Mouse (Mus musculus) intestine, embryonic 14.5 days (tissue): ENCODE measurements at regions not wholly inside any gene's neighbourhood (a gene's known extent, or its start where the extent isn't known, plus 50 kb on each side); places are given as distances from the start of the nearest gene placed in this dataset.

Source experiments
- ATAC-seq: fragments of 200-750 bp; cut with Nextera tagmentation; replicated peaks from 2 replicates; pipeline ENCODE4 v1.8.0; 2017; ENCODE audit warnings: low read depth, moderate number of reproducible peaks, moderate TSS enrichment, moderate library complexity; ENCODE audit not compliant: low FRiP score, low TSS enrichment
- DNase-seq: peaks from one replicate; pipeline ENCODE4 v3.0.0-alpha.2; 2018; ENCODE audit warnings: low spot score
- H3K27ac ChIP-seq: fragments of 300-500 bp; sonication (generic); 2 replicates; pipeline ENCODE4 v1.5.1; 2014; ENCODE audit warnings: low read depth, mild to moderate bottlenecking, control low read depth
- H3K27me3 ChIP-seq: fragments of 300-500 bp; sonication (generic); replicated peaks from 2 replicates; pipeline ENCODE4 v1.6.1; 2014; ENCODE audit warnings: low read length, control low read depth; ENCODE audit not compliant: control insufficient read depth, insufficient read depth
- H3K36me3 ChIP-seq: fragments of 300-500 bp; sonication (generic); 2 replicates; pipeline ENCODE4 v1.6.1; 2014; ENCODE audit warnings: low read length, control low read depth; ENCODE audit not compliant: control insufficient read depth, insufficient read depth
- H3K4me1 ChIP-seq: fragments of 300-500 bp; sonication (generic); replicated peaks from 2 replicates; pipeline ENCODE4 v1.6.1; 2014; ENCODE audit warnings: low read length, control low read depth, mixed read lengths; ENCODE audit not compliant: control insufficient read depth, insufficient read depth
- H3K4me2 ChIP-seq: fragments of 300-500 bp; sonication (generic); 2 replicates; pipeline ENCODE4 v1.6.1; 2014; ENCODE audit warnings: low read length
- H3K4me3 ChIP-seq: fragments of 300-500 bp; sonication (generic); 2 replicates; pipeline ENCODE4 v1.5.1; 2014; ENCODE audit warnings: low read depth, low read length, control low read depth, mixed read lengths
- H3K9ac ChIP-seq: fragments of 300-500 bp; sonication (generic); 2 replicates; pipeline ENCODE4 v1.6.1; 2014; ENCODE audit warnings: mild to moderate bottlenecking, low read length
- H3K9me3 ChIP-seq: fragments of 300-500 bp; sonication (generic); 2 replicates; pipeline ENCODE4 v1.6.1; 2016; ENCODE audit warnings: low read length, control low read depth; ENCODE audit not compliant: control insufficient read depth
- WGBS: fragments of 180-500 bp; shearing (Covaris S2); extraction: QIAGEN DNeasy Blood & Tissue Kit; methylation state at CpG from one replicate; pipeline ENCODE4 v1.1.7; 2014; 5-methylcytosine and 5-hydroxymethylcytosine counted together

GRCm38 (mm10) chr10:99570190-99570589, 189.3 kb downstream of the Csl start:
- Histone ChIP-seq H3K9me3 (no peaks in the 10 kb centered on the region), H3K4me1 (no peaks in the 10 kb centered on the region; the same call in 1 of the 2 replicates), H3K27ac (no peak overlapping the region), H3K4me2 (no peak overlapping the region), H3K4me3 (no peak overlapping the region), H3K36me3 (no peaks in the 10 kb centered on the region), H3K9ac (no peak overlapping the region), H3K27me3 (no peaks in the 10 kb centered on the region)
- no peak for ATAC-seq
- 38% methylated on average over 2 of the region's 2 CpGs for WGBS
- no peak for DNase-seq

GRCm38 (mm10) chr10:99573997-99574396, 185.5 kb downstream of the Csl start:
- Histone ChIP-seq H3K4me1 (no peaks in the 10 kb centered on the region; the same call in 1 of the 2 replicates), H3K9ac (no peak overlapping the region), H3K9me3 (no peaks in the 10 kb centered on the region), H3K27me3 (no peaks in the 10 kb centered on the region), H3K4me2 (no peak overlapping the region), H3K27ac (no peak overlapping the region), H3K4me3 (no peak overlapping the region), H3K36me3 (no peaks in the 10 kb centered on the region)
- ATAC-seq (no peak), DNase-seq (no peak)
- 56% methylated on average over 14 of the region's 14 CpGs for WGBS

GRCm38 (mm10) chr10:99575294-99575693, 184.2 kb downstream of the Csl start:
- Histone ChIP-seq H3K9me3 (no peaks in the 10 kb centered on the region), H3K27me3 (no peaks in the 10 kb centered on the region), H3K4me3 (no peak overlapping the region), H3K27ac (no peak overlapping the region), H3K9ac (no peak overlapping the region), H3K4me2 (no peak overlapping the region), H3K4me1 (no peaks in the 10 kb centered on the region; the same call in 1 of the 2 replicates), H3K36me3 (no peaks in the 10 kb centered on the region)
- WGBS: 84% methylated on average over 7 of the region's 7 CpGs
- DNase-seq (no peak), ATAC-seq (no peak)

- no peaks in the 10 kb centered on the region for H3K36me3 ChIP-seq
- H3K4me3 ChIP-seq: no peak overlapping the region
- H3K4me1 ChIP-seq: no peaks in the 10 kb centered on the region; the same call in 1 of the 2 replicates
- H3K27ac ChIP-seq: no peak overlapping the region
- no peak overlapping the region for H3K4me2 ChIP-seq
- DNase-seq (no peak), ATAC-seq (no peak)
- no peak overlapping the region for H3K9ac ChIP-seq
- 71% methylated on average over 5 of the region's 5 CpGs for WGBS
- no peaks in the 10 kb centered on the region for H3K9me3 ChIP-seq
- H3K27me3 ChIP-seq: no peaks in the 10 kb centered on the region
Measured at GRCm38 (mm10) chr10:99576301-99576700, 183.2 kb downstream of the Csl start.

GRCm38 (mm10) chr10:99577041-99577681, 182.3 kb downstream of the Csl start:
- Histone ChIP-seq H3K9ac (no peak overlapping the region), H3K27ac (no peak overlapping the region), H3K36me3 (no peaks in the 10 kb centered on the region), H3K27me3 (no peaks in the 10 kb centered on the region), H3K9me3 (no peaks in the 10 kb centered on the region), H3K4me3 (no peak overlapping the region), H3K4me1 (no peaks in the 10 kb centered on the region; the same call in 1 of the 2 replicates), H3K4me2 (no peak overlapping the region)
- 26% methylated on average over 12 of the region's 12 CpGs for WGBS
- DNase-seq: peak; percentile 68
- no peak; the same call in 1 of the 2 replicates for ATAC-seq

GRCm38 (mm10) chr10:99578366-99578765, 181.1 kb downstream of the Csl start:
- no peaks in the 10 kb centered on the region for H3K36me3 ChIP-seq
- H3K4me1 ChIP-seq: no peaks in the 10 kb centered on the region; the same call in 1 of the 2 replicates
- H3K9me3 ChIP-seq: no peaks in the 10 kb centered on the region
- H3K27ac ChIP-seq: no peak overlapping the region
- WGBS: 53% methylated on average over 4 of the region's 4 CpGs
- ATAC-seq (no peak), DNase-seq (no peak)
- H3K4me2 ChIP-seq: no peak overlapping the region
- H3K9ac ChIP-seq: no peak overlapping the region
- H3K27me3 ChIP-seq: no peaks in the 10 kb centered on the region
- H3K4me3 ChIP-seq: no peak overlapping the region

GRCm38 (mm10) chr10:99580191-99580590, 179.3 kb downstream of the Csl start:
- no peaks in the 10 kb centered on the region for H3K4me1 ChIP-seq
- no peaks in the 10 kb centered on the region for H3K9me3 ChIP-seq
- WGBS: 37% methylated on average over 8 of the region's 8 CpGs
- ATAC-seq: no peak
- no peak overlapping the region for H3K9ac ChIP-seq
- H3K4me3 ChIP-seq: no peak overlapping the region
- H3K4me2 ChIP-seq: no peak overlapping the region
- no peaks in the 10 kb centered on the region for H3K36me3 ChIP-seq
- H3K27me3 ChIP-seq: no peaks in the 10 kb centered on the region
- DNase-seq: no peak
- no peak overlapping the region for H3K27ac ChIP-seq

- Histone ChIP-seq H3K9me3 (no peaks in the 10 kb centered on the region), H3K4me1 (no peaks in the 10 kb centered on the region), H3K27me3 (no peaks in the 10 kb centered on the region), H3K36me3 (no peaks in the 10 kb centered on the region), H3K4me2 (no peak overlapping the region), H3K27ac (no peak overlapping the region), H3K9ac (no peak overlapping the region), H3K4me3 (no peak overlapping the region)
- ATAC-seq: no peak
- no peak for DNase-seq
- WGBS: 69% methylated on average over 8 of the region's 8 CpGs
Measured at GRCm38 (mm10) chr10:99581074-99581473, 178.4 kb downstream of the Csl start.

- ATAC-seq (no peak), DNase-seq (no peak)
- 88% methylated on average over 2 of the region's 2 CpGs for WGBS
- Histone ChIP-seq H3K4me2 (no peak overlapping the region), H3K9me3 (no peaks in the 10 kb centered on the region), H3K36me3 (no peaks in the 10 kb centered on the region), H3K4me3 (no peak overlapping the region), H3K27me3 (no peaks in the 10 kb centered on the region), H3K9ac (no peak overlapping the region), H3K27ac (no peak overlapping the region), H3K4me1 (no peaks in the 10 kb centered on the region)
Measured at GRCm38 (mm10) chr10:99584855-99585254, 174.6 kb downstream of the Csl start.
